Mouse (Mus musculus) heart, postnatal 4 days (tissue): ENCODE measurements at regions not wholly inside any gene's neighbourhood (a gene's known extent, or its start where the extent isn't known, plus 50 kb on each side); places are given as distances from the start of the nearest gene placed in this dataset.
A peak's percentile ranks its signal among the peaks of the same experiment; 100 is the strongest.

Experiments used
- DNase-seq: peaks from one replicate; pipeline ENCODE4 v3.0.0; 2021

DNA sequence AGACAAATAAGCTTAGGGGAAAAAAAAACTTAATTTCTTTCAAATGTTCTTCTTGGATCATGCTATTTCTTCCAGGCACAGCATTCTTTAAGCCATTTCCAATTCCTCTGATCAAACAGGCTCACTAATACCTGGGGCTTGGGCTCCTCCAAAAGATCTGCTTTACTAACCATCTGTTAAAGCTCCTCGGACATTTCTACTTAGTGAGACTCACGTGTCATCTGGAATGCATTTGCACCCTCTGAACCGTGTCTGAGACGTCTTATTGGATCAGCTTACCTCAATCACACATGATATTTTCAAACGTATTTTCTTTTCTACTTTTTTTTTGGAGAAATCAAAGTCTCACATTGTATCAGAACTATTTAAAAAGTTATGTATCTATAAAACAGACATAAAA is 132.4 kb downstream of the Npr3 start:
- no peak for DNase-seq

DNA sequence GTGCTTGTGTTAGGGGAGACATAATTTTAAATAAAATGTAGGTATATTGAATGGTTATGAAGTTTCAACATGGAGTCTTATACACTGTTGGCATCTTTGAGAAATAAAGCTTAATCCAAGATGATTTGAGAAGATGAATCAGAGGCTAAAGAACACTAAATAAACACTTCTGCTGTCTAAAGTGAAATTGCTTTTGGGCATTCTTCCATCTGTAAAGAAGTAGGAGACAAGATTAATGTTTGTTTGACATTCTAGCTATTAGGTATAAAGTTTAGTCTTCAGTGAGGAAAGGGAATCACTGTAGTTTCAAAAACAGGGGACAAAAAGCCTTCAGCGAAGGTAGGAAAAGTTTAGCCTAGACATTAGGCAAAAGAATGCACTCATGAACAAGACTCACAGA is 136.5 kb downstream of the Npr3 start:
- DNase-seq = no peak

DNA sequence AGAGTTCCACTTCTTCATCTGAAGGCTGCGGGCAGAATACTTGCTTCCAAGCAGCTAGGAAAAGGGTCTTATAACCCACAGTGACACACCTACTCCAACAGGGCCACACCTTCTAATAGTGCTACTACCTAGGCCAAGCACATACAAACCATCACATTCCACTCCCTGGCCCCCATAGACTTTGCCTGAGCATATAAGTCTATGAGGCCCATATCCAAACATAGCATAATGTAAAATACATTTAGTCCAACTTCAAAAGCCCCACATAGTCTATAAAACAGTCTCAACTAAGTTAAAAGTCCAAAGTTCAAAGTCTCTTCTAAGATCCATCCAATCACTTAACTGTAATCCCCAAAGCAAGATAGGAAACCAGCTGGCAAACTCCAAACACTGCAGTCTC is 149.1 kb downstream of the Npr3 start:
- no peak for DNase-seq

DNA sequence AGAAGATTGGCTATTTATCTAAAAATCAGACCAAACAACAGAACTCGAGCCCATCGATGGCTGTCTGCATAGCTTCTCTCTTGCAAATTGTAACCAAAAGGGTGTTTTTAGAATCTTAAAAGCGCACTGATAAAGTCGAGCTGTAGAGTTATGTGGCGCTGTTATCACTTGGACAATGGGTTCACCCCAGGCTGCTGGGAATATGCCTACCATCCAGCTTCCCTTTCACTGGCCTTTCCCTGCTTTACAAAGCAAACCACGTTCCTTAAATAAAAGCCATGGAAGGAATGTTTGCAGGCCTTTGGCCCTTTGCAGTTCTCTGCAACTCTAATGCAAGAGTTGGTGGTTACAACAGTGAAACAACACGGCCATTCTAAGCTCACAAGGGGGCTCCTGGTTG is 150.3 kb downstream of the Npr3 start:
- DNase-seq = no peak

DNA sequence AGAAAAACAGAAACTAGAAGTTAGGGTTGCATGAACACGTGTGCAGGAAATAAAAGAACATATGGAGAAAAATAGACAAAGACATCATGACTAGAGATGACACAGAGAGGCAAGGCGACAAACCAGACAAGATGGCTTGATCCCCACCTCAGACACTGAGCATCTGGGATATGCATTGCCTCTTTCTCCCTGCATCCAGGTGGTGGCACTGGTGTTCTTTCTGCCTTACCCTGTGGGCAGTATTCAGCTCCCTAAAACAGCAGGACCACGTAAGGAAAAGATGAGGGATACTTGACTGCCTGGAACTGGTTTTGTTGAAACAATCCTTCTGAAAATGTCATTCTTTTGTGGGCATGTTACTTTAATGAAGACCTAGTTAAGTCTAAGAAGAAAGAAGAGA is 153.9 kb downstream of the Npr3 start:
- peak; percentile 69 for DNase-seq

DNA sequence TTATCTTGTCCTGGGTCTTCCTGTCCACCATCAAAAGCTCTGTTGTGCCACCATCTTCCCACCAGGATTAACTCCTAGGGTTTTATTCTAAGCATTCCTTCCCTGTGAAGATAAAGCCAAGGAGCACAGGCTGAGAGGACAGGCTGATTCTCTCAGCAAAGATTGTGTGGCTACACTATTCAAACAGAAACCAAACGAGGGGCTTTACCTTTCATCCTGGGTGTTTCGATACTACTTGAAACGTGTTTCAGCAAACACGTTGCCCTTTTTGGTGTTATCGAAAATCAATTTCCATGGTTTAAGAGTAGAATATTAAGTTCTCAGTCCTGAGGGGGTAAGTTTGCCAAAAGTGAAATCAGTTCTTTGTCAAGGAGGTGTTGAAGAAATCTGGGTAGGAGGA is 156.2 kb downstream of the Npr3 start:
- DNase-seq = no peak

DNA sequence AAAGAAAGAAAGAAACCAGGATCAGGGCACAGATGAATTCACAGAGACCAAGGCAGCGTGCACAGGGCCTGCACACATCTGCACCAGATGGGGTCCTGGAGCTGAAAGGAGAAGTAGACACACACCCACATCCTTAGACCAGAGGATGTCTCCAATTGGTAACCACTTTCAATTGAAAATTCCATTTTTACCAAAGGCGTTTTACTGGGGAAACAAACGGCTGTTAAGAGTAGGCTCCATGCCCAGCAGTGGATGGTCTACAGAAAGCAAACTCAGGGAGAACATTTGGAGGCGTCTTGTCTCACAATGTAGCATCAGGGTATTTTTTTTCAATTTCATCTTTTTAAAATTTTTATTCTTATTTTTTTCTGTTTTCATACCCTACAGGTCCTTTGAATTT is 157.6 kb downstream of the Npr3 start:
- no peak for DNase-seq

DNA sequence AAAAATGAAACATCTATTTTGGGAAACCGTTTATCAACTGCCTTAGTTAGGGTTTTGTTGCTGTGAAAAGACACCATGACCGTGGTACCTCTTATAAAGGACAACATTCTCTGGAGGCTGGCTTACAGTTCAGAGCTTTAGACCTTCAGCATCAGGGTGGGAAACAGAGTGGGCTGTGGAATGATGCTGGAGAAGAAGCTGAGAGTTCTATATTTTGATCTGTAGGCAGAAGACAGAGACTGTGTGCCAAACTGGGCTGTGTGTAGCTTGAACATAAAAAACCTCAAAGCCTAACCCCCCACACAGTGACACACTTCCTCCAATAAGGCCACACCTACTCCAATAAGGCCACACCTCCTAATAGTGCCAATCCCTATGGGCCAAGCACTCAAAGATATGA is 158.8 kb downstream of the Npr3 start:
- no peak for DNase-seq

DNA sequence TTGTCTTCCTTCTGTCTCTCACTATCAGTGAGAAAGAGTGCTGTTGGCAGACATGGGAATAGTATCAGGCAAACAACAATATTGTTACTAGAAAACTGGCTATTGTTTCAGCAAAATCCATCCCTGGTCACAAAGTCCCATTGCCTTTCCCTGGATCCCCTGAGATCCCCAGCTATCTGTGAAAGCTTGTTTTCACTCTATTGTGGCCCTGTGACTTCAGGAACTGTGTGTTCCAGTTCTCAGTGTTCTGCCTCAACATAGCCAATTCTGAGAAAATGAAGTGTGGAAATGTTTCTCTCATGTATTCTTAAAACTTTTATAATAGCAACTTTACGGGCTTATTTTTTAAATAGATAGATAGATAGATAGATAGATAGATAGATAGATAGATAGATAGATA is 160.3 kb downstream of the Npr3 start:
- DNase-seq = no peak

DNA sequence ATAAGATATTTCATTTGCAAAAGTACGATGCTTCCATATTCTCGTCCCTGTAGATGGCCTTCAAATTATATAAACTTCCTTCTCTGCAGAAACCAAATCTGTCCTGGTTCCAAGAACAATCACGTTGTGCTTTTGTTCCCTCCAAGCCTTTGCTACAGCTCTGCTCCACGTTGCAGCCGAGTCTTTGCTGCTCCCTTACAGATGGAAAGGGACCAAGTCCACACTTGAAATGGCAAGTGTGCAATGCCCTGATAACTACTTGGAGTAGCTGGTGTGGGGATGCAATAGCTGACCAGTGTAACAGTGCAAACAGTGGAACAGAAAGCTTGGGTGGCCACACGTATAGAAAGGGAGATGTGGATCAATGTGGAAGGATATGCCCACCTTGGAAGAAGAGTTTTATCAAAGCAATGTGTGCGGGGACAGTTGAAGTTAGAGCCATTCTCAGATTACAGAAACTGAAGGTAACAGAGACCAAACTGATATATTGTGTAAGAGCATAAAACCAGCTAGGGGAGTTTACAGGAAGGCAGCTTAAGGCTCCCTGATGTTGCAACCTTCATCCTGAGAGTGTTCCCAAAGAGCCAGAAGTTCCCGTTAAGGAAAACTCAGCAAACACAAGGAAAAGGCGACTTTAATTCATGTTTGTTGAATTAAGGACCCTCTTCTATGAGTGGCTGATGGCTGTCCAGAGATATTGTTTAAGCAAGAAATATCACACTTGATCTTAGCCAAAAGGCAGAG is 161.3 kb downstream of the Npr3 start:
- DNase-seq = no peak

DNA sequence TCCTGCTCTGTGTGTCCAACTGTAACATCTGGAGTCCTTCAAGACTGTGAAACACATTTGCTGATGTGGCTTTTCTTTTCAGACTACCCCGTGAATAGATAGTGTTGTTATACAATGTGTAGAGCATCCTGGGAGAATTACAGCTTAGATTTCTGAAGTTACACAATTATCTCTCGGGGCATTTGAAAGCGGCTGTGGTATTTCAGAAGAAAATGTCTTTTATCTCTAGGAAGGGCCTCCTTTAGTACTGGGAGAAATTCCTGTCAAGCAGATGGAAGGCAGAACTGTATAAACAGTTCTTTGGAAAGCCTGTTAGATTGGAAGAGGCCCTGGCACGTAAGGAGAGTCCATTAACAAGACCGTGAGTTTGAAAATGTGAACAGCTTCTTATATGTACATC is 162.2 kb downstream of the Npr3 start:
- DNase-seq = no peak

DNA sequence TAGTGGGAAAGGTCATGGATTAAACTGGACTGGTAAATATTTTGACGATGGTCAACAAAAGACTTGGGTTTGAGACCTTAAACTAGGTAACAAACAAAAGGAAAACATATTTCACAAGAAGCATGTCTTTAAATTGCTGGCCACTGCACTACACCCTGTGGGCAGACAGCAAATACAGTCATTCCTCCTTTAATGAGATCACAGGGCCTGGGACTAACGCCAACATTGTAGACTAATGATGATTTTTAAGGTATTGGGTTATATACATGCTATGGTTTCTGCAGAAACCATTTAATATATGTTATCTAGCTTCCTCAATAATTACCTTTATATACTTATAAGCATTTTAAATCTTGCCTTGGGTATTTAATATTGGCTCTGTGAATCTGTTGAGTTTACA is 162.8 kb downstream of the Npr3 start:
- DNase-seq = no peak

DNA sequence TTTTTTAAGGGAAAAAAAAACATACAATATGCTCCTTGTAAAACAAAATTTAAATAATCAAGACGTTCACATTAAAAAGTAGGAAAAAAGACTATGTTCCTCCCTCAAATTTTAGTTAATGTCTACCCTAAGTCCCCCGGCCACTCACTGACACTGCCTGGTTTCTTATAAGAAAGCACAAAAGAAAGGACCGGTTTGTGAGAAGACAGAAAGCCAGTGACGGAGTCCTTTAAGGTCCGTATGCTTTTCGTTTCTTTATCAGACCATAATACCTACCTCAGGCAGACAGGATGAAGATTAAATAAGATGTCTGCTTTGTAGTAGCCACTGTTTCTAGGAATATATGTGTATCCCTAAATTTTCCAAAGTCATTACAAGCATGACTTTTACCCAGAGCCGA is 164.3 kb downstream of the Npr3 start:
- no peak for DNase-seq

DNA sequence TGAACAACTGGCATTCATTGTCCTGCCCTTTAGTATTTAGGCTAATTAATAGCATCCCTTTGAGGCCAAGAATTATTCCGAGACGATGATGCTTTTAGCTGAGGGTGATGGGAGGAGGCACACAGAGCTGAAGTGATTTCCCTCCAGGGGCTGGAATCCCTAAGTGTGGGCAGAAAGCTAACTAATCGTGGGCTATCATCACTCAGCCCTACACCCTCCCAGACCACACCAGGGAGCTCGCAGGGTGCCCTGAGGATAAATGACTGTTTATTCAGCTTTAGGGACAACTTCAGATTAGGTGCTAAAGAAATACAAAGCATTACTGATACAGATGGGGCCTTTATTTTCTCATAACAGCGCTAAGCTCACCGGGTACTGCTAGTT is 164.7 kb downstream of the Npr3 start:
- peak; percentile 11 for DNase-seq

DNA sequence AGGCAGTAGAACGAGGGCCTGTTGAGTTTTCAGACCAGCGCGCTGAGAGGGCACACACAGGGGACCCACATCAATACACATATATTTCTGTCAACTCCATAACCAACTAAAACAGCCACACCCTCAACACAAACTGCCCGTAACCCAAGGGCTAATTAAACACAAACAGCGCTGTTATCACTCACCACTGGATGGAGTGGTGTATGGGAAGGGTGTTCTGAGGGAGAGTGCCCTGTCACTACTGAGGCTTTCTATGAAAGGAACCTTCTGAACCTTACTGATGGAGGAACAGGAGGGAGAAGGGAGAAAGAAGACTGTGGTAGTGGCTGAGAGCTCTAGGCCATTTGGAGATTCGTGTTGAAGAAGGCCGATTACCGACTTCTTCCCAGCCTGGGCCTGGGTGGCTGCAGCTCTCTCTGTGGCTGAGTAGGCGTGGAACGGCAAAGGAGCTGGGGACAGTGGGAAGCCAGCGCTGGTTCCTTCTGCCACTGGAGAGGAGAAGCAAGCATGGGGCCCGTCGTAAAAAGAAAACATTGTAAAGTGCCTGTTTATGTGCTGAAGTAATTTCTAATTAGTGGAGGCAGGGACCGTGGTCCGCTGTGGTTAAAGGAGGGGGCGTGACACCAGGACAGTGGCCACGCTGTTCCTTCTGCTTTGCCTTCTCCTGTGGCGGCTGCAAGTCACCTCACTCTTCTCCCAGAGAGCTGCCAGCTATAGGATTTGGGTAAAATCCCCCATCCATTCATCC is 165.3 kb downstream of the Npr3 start:
- no peak for DNase-seq

DNA sequence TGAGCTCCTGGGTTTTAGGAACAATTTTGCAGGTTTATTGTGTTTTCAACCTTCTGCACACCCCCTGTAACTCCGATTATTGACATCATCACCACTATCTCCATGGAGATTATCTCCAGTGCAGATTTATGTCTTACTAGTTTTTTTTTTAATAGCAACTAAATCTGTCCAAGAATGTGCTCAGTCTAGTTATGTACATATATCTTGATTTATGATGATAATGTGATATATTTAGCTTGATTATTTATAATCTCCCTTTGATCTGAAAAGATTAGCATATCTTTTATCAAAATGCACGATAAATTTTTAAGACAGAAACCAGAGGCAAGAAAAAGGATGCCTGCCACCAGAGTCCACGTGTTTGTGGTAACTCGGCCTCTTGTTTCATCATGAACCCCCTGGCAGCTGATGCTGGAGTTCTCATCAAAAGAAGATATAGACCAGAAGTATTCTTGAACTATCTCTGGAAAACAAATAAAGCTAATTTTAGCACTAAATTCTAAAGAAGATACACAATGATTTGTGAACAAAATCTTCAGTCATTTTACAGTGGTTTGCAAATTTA is 169.6 kb downstream of the Npr3 start:
- DNase-seq = no peak

DNA sequence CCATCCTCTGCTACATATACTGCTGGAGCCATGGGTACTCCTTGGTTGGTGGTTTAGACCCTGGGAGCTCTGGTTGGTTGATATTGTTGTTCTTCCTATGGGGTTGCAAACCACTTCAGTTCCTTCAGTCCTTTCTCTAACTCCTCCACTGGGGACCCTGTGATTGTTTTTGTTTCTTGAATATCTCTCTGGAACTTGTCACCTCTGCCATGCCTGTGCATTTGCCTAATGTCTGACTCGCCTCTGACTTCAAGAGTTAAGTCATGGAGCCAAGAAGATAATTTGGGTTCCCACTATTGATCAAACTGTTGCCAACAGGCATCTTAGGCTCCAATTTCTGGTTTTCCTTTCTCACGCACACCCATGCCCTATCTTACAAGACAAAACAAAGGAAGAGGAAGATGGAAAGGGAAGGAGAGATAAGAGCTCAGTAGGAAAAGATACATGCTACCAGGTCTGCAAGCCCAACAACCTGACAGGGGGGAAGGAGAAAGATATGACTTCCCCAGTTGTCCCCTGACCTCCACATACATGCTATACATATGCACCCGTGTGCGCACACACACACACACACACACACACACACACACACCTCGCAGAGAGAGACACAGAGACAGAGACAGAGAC is 172.3 kb downstream of the Npr3 start:
- no peak for DNase-seq

DNA sequence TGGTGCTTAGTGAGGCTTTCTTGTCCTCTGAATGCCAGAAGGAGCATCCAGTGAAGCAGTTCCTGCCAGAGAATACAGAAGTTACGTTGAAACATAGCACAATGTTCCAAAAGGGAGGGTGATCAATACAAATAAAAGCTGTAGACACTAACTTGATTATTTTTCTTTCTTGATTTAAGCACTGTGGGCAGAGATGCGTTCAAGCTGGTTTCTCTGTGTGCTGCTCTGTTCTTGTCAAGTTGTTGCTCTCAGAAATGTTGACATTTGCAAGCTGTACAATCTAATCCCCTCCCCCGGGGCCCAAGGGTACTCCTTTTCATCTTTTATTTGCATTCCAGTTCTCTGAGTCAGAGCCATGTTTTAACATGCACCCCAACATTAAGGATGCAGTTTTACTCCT is 177.7 kb downstream of the Npr3 start:
- DNase-seq = no peak

DNA sequence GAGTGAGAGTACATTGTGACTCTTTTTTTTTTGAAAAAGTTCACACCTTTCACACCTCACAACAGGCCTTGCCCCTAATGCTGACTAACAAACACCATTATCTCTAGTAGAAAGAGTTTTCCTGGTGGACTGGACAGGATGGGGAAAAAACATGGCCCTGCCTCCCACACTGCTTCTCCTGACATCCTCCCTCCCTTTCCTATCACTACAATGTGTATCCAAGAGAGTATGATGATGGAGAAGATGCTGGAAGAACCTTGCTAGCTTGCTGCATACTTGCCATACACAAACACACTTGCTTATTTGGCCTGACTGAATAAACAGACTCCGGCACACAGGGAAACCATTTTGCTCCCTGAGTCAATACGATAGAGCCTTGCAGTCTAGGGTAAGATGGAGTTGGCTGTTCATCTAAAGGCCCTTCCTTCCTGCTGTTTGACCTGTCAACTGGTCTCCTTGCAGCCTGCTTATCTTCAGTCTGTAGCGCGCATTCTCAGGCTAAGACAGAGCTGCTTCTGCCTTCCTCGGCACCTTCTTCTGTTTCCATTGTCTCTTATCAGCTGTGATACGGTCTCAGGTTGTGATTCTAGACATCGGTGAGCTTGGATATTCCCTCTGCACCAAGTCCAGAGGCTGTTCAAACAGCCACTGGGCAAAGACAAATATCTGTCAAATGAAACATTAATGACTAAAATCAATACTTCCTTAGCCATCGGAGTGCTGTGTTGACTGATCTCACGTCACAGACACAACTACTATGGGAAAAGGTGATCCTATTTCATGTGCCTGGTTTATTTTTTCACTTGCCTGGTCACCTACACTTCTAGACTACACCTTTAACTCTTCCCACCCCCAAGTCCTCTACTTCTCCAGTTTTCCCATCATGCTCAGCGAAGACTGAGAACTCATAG is 181.2 kb downstream of the Npr3 start:
- no peak for DNase-seq

DNA sequence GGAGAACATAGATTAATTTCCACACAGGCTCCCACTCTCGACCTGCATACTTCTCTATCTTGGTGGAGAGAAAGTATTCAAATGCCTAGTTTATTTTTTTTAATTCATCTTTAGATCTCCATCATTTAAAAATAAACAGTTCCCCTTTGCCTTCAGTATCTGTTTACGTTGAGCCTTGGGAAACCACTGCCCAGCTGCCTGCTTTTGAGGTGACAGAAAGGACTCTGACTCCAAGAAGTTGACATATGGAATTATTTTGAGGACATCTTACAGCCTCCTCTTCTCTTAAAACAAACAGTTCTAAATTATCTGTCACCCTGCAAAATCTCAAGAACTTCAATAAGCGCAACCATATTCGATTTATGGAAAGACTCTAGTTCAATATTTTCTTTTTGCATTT is 186.4 kb downstream of the Npr3 start:
- DNase-seq = no peak

DNA sequence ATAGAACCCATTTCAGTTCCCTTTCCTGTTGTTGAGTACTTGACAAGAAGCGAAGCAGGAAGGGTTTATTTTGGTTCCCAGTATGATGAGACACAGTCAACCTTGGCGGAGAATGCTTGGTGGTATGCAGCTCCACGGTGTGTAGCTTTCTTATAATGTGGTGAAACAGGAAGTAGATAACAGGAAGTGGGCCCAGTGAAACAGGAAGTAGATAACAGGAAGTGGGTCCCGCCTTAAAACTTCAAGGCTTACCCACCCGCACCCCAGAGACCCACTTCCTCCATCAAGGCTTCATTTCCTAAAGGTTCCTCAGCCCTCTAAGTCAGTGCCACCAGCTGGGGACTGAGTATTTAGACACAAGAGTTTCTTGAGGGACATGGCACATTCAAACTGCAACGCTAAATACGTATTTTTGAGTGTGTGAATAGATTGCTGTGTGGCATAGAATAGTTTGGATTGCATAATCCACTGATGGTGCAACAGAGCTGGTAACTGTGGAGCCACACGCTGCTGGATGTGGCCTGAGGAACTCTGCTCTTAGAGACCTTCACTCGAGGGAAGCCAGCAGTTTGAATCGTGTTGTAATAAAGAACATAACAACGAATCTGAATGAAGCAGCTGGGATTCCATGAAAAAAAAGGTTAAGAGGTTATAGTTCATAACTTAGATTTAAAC is 190.8 kb downstream of the Npr3 start:
- DNase-seq = no peak
